Mouse (Mus musculus): ENCODE data around the gene Card14. TPM values are rescaled to one million over a fixed set of nuclear protein-coding genes. Genes with fewer than 3 reads are reported as not detected.

Card14 gene
- total RNA-seq, 2 experiments from 2014 or later: 0.48 to 0.90 TPM

DNA sequence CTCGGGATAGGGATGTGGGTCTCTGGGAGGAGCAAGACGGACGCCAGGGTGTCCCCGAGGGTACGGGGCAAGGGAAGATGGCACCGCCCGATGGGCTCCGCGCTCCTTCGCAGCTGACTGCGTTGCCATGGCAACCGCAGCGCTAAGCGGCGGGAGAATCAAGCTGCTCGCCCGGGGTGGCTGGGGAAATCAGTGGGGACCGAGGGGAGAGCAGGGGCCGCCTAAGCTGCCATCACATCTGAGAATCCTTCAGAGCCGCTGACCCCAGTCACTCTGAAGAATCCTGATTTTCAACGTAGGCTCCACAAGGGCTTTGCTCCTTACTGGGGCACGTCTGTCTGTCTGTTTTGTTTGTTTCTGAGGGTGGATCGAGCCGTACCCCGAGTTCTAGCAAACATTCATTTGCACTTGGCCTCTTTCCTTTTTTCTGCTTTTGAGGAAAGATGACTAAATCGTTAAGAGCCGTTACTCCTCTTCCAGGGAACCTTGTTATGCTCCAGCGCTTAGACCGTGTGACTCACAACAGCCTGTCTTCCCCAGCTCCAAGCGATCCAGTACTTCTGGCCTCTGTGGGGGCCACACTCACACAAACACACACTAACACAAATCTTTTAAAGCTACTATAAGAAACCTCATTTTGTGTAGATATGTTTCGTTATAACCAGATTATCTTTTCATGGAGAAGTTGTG is 7.2 kb upstream of the Card14 start:
- DNase-seq (ENCODE audit: low spot score in 2 of 2): no peak

DNA sequence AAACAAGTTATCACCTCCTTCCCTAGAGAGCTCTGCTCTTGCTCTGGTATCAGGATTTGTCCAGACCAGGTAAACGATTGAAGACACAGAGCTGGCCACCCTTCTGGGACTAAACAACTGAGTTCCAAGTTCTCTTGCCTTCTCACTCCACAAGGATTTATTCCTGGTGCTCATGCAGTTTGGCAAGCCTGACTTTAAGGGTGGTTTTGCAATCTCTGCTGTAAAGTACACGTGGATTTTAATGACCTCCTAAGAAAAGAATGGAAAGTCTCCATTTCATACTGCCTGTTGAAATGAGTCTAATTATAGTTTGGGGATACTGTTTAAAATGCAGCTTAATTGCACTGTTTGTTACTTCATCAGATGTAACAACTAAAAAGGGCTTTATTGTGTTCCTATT is 6.6 kb upstream of the Card14 start:
- DNase-seq (ENCODE audit: low spot score in 2 of 2): no peak

DNA sequence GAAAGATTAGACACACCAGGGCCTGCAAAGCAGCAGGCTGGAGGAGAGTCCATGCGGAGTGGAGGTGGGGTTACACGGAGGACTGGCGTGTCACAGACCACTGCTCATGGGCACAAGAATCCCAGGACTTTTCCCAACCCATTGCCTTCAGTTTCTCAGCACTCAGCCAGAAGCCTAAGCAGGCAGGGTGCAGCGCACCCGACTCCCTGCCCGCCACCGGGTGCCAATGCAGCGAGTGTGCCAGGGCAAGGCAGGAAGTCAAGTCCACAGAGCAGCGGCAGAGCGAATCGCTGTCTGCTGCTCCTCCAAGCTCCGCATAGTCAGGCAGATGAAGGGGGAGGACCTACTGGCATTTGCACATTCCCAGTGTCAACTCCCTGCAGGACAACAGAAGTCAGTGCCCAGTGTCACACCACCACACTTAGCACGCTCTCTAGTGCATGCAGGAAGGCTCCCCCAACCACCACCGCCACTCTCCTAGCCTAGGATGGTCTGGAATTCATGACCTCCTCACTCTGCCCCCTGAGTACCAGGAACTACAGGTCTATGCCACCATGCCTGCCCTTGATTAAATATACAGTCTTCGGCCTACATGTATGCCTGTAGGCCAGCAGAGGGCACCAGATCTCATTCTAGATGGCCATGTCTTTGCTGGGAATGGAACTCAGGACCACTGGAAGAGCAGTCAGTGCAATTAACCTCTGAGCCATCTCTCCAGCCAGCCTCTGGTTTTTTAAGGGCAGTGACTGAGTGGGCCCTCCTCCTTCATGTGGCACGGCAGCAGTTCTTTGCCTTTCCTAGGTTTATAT is 2.5 kb upstream of the Card14 start:
- no peak for DNase-seq (ENCODE audit: low spot score in 2 of 2)

DNA sequence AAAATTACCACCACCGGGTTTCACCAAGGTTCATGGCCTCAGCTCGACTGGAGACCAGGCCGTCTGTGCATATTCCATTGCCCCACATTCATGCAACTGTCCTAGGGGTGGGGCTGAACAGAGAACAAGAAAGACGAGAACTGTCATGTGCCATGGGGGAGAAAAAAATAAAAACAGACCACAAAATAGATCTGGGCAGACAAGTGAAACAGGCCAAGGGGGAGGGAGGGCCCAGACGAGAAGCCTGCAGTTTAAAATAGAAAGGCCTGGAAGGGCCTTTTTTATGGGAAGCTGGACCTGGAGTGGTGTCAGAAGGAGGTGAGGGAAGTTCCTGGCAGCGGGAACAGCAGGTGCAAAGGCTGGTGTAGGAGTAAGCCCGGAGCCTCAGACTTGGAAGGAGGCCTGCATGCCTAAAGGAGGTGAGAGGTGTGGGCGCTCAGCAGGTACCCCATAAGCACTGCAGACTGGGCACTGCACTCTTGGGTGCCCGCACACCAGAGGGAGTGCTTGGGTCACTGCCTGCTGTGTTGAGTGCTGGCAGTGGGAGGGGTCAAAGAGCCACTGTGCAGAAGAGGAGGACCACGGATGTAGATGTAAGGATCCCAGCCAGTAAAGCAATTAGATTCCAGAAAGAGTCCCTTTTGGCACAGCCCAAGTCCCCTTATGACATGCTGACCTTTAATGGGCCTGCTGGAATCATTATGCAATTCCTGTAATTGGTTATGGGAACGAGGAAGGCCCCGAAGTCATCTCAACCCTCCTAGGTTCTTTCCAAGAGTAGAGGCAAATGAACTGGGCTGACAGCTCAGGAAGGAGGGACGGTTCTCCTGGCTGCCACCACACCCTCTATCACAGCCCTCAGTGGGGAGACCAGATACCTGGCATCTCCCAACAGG is 558 bp upstream of the Card14 start:
- no peak for DNase-seq (ENCODE audit: low spot score in 2 of 2)

DNA sequence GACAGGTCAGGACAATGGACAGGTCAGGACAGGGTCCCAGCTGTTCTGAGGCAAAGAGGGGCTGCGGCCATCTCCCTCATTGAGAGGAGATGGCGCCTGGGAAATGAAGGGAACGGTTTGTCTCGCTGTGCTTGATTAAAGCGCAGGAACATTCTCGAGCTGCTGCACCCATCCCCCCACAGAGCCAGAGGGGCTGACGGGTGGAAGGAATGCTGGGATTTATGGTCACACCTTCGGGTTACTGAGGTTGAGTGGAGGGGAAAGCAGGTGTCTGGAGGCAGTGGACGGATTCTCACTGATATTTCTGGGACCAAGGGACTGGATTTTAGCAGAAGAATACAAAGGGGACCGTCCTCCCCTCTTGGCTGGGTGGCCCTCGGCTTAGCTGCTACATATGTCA is 348 bp downstream of the Card14 start:
- no peak for DNase-seq (ENCODE audit: low spot score in 2 of 2)

DNA sequence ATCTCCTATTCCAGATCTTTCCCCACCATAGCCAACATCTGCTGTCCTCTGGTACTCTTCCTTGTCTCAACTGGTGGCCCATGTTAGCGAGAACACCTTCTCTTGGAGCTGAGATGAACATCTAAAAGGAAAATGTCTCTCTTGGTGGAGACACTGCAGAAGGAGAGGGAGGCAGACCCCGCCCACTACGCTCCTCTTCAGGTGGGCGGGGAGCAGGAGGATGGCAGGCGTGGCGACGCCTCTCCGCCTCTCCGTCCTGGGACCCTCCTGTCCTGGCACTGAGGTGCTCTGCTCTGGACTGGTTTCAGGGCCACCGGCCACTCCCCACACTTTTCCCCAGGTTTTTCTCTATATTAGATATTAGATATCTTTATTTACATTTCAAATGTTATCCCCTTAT is 3.1 kb downstream of the Card14 start:
- no peak for DNase-seq (ENCODE audit: low spot score in 2 of 2)

DNA sequence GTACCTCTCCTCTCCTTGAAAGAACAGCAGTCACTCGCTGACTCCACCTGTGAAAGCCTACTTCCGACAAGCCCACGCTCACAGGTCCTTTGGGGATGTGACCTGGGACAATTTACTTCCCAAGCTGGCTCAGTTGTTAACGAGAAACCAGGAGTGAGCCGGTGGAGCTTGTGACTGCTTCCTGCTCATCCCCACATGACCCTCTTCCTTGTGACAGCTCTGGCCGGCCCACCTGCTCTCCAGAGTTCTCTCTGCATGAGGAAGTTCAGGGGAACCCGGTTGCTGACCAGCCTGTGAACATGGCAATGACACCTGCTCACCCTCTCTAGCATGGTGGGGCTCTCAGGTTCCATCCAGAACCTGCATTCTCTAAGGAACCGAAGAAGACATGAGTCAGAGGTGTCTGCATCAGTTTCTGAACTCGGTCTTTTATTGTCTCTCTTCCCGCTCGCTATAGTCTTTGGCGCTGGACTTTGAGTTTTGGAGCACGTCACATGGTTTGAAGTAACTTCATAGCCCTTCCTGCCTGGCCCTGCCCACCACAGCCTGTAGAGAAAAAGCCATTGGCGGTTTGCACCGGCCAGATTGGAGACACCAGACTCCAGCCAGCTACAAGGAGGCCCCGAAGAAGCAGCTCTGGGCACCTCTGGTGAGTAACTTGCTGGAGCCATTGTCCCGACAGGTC is 6.8 kb downstream of the Card14 start:
- no peak for DNase-seq (ENCODE audit: low spot score in 2 of 2)

DNA sequence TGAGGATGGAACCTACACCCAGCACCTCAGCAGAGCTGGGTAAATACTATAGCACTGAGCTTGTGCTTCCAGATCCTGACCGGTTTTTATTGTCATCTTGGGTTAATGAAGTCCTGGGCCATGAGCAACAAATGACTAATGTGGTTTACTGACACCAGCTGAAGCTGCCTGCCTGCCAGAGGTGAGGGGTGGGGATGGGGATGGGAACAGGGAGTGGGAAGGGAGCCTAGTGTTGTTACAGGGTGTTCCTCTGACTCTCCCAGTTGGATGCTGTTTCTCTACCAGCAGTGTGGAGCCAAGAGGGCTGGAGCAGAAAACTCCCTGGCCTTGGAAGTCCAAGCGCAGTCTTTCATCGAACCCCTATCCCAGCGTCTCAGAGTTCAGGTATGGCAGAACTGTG is 9.2 kb downstream of the Card14 start:
- DNase-seq (ENCODE audit: low spot score in 2 of 2): no peak

DNA sequence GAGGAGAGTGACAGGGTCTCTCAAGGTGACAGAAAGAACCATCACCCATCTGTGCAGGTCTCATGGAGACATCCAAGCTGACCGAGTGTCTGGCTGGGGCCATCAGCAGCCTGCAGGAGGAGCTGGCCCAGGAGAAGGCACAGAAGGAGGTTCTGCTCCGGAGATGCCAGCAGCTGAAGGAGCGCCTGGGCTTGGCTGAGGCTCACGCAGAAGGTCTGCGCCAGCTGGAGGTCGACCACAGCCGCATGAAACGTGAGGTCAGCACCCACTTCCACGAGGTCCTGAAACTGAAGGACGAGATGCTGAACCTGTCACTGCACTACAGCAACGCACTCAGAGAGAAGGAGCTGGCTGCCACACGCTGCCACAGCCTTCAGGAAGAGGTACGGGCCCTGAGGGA is 15.0 kb downstream of the Card14 start:
- DNase-seq (ENCODE audit: low spot score in 2 of 2): no peak

DNA sequence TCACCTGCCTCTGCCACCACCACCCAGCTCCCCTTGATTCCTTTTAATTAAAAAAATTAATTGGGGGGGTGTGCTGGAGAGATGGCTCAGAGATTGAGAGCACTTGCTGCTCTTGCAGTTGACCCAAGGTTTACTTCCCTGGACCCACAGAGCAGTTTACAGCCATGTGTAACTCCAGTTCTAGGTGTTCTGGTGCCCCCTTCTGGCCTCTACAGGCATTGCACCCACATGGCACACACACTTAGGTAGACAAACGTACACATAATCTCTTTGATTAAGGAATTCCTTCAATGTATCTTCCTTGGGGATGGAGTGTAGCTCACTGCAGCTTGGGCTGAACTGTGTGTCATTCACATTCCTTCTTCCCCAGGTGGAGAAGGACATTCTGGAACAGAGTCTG is 17.5 kb downstream of the Card14 start:
- DNase-seq (ENCODE audit: low spot score in 2 of 2): no peak

DNA sequence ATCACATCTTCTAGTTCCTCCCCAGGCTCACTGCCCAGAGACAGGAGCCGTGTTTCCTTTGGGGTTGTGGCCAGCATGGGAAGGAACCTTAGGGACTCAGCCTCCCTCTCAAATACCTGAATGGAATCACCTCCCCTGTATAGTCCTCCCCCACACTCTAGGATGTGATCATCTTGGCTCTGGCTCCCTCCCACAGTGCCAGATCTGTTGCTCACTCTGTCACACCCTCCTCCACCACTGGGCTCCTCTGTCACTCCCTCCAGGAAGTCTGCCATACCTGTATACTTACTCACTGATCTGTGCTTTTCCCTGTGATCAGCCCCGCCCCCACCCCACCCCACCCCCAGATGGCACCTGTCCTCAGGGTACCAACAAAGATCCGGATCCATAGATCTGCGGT is 23.0 kb downstream of the Card14 start:
- DNase-seq (ENCODE audit: low spot score in 2 of 2): no peak

DNA sequence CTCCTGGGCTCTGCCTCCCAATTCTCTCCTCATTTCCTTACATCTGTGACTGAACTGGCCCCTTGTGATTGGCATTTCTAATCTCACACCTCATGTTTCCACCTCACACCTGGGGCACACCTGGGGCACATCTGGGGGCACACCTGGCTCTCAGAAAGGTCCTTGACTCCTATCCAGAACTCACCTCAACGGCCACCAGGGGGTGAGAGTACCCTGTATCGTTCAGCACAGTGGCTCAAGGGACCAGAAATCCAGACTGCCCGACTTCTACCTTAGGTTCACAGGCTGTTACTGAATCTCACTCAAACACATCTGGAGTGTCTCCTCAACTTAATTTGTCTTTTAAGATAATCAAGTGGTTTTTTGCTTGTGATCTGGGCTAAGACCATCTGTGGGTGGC is 24.4 kb downstream of the Card14 start:
- no peak for DNase-seq (ENCODE audit: low spot score in 2 of 2)

DNA sequence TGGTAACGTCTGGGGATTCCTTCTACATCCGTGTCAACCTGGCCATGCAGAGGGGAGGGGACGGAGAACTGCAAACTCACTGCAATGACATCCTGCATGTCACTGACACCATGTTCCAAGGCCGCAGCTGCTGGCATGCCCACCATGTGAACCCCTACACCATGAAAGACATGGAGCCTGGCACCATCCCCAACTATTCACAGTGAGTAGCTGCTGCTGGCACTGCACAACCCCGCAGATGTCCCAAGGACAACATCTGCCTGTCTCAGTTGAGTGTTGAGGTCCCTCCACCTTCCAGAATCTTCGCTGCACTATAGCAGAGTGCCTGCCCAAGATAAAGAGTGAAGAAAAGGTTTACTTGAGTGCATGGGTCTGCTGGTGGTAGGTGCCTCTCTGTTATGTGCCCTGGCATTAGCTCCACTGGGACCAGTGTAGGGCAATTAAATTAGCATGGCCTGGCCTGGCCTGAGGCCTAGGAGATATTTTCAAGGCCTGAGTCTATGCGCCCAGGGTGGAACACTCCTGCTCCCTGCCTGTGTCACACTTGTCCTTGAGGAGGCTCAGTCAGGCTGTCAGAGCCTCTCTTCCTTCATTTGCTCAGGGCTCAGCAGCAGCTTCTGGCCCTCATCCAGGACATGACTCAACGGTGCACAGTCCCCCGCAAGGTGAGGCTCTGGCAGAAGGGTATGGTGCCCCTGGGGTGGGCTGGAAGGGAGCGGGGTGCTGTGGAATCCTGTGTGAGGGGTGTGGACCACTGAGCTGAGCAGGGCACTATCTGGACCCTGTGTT is 30.9 kb downstream of the Card14 start:
- DNase-seq (ENCODE audit: low spot score in 2 of 2): peak in 1 of 2 experiments; percentile 54

DNA sequence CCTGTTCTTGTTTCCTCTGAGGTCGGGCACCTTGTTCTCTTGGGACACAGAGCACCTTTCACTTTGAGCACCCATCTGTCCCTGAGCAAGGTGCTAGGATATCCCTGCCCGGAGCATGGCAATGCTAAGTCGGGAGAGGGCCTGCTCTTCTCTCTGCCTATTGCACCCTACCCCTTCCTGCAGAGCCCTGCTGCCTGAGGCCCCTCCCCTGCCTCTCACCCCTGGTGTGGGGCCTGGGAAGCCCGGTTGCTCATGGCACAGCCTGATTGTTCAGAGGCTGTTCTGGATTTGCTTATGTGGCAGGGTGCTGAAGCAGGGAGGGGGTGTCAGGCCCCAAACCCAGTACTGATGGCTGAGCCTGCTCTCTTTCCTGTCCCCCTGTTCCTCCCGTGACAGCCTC is 31.6 kb downstream of the Card14 start:
- DNase-seq (ENCODE audit: low spot score in 2 of 2): no peak

DNA sequence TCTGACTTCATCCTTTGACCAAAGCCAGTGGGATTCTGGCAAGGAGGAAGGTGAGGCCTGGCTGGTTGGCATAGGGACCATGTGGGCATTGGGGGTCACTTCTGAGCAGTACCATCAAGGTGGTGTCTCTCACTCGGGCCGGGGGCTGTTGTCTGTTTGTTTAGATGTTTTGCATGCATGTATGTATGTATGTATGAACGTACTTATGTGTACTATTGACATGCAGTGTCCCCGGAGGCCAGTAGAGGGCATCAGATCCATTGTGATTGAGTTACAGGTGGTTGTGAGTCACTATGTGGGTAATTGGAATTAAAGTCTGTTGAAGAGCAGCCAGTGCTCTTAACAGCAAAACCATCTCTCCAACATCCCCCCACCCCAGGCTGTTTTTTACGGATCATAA is 32.1 kb downstream of the Card14 start:
- peak in 1 of 2 experiments; percentile 64 for DNase-seq (ENCODE audit: low spot score in 2 of 2)

DNA sequence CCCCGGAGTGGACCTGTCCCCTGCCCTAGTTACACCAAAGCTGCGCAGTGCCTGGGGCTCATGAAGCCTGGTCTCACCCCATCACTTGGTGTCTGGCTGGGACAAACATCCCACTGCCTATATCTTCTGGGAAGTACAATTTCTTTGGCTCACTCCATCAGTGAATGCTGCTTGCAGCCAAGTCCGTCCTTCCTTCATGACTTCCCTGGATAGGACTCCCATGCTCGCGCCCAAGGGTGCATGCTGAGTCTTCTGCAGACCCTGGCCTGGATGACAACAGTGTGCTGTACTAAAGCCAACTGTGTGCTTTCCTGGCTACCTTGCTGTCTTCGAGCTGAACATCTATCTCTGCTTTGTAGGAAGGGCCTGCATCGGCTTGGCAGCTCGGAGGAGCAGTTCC is 36.6 kb downstream of the Card14 start:
- DNase-seq (ENCODE audit: low spot score in 2 of 2): no peak

DNA sequence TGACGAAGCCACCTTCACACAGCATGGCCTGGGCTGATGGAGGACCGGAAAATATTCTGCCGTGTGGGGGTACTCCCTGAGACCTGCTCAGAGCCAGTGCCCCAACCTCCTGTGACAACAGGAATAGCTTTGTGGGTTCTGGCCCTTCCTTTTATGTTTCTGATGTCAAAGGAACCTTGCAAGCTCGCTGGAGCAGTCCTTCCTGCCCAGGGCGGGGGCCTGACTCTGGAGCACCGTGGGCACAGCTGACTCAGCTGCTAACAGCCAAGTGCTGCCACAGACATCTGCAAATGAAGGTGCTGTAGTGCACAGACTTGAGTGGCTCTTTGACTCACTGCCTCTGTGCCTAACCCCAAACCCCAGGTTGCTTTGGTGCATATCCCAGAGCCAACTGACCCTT is 37.3 kb downstream of the Card14 start:
- DNase-seq (ENCODE audit: low spot score in 2 of 2): no peak

DNA sequence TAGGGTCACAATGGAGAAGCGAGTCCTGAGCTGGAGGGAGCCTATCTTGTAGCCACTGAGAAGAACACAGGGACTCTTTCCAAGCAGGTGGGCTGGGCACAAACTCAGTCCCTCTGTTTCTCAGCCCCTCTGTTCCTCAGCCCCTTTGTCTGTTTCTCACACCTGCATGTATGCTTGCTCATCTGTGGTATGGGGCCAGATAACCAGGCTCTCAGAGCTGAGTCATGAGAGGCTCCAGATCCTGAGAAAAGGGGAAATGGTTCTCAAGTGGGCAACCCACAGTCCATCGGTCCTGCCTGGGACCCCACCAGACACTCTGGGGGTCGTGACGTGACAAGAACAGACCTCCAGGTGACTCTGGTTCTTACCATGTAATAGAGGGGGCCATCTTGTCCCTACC is 39.6 kb downstream of the Card14 start:
- no peak for DNase-seq (ENCODE audit: low spot score in 2 of 2)

DNA sequence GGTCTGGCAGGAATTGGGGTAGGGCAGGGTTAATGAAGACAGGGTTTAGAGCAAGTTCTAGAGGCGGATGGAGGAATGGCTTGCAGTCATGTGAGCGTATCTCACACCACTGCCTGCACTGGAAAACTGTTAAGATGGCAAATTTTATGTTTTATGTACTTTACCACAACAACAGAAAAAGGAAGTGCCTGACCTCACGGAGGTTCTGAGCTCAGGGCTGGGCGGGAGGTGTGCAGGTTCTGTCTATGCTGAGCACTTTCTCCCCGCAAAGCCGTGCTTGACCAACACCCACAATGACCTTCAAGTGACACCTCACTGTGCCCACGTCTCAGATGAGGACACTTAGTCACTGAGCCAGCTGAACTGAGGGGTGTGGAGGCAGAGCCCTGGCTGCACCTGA is 44.5 kb downstream of the Card14 start:
- DNase-seq (ENCODE audit: low spot score in 2 of 2): no peak

DNA sequence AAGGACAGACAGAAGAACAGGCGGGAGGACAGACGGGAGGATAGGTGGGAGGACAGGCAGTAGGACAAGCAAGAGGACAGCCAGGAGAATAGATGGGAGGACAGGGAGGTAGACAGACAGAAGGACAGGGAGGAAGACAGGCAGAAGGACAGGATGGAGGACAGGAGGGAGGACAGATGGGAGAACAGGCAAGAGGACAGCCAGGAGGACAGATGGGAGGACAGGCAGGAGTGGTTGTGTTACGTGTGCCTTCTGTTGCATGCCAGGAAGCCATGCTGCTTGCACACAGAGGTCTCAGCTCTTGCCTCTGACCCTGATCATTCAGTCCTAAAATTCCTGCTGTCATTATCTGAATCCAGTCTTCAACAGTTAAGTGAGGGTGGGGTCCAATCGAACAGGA is 46.4 kb downstream of the Card14 start:
- no peak for DNase-seq (ENCODE audit: low spot score in 2 of 2)

Measured in adrenal gland, postnatal 4 days (tissue).